Mouse (Mus musculus) kidney, postnatal 10 days (tissue): ENCODE data around the gene Stx6.
"Not testable (repeated sequence)": the region's sequence is repeated elsewhere in the genome, so short reads cannot be mapped to it uniquely, and the experiment has no call there.

ENCODE experiments used
- DNase-seq: peaks from one replicate; pipeline ENCODE4 v3.0.0; 2021; ENCODE audit warnings: mixed read lengths

Stx6 gene

GRCm38 (mm10) chr1:155169935-155170334, 11.4 kb downstream of the Stx6 start:
- DNase-seq, result no peak

DNA sequence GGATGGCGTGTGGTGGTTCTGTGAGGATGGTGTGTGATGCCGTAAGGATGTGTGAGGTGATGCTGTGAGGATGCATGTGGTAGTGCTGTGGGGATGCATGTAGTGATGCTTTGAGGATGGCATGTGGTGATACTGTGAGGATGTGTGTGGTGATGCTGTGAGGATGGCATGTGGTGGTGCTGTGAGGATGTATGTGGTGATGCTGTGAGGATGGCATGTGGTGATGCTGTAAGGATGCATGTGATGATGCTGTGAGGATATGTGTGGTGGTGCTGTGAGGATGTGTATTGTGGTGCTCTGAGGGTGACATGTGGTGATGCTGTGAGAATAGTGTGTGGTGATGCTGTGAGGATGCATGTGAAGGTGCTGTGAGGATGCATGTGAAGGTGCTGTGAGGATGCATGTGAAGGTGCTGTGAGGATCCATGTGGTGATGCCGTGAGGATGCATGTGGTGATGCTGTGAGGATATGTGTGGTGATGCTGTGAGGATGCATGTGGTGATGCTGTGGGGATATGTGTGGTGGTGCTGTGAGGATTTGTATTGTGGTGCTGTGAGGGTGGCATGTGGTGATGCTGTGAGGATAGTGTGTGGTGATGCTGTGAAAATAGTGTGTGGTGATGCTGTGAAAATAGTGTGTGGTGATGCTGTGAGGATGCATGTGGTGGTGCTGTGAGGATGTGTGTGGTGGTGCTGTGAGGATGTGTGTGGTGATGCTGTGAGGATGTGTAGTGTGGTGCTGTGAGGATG, 14.6 kb downstream of the Stx6 start:
- DNase-seq, result no peak

- not testable (repeated sequence) for DNase-seq
Measured at GRCm38 (mm10) chr1:155173644-155174016, 15.1 kb downstream of the Stx6 start.

DNA sequence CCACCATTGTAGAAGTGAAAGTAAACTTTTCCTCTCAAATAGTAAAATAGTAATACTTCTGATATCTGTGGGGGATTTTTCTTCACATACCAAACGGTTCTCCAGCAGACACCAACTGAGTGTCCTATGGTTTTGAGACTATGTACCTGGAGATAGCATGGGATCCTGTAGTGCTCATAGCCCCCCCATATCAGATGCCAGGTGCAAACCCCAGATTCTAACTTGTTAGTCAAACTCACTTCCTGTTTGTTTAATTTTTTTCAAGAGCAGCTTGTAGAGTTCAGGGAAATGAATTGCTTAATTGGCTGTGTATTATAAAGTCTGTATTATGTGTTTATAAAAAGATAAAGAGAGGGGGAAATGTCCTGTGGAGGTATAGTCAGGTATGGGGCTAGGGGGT, 15.9 kb downstream of the Stx6 start:
- no peak for DNase-seq

GRCm38 (mm10) chr1:155178192-155178924, 19.8 kb downstream of the Stx6 start:
- no peak for DNase-seq

DNA sequence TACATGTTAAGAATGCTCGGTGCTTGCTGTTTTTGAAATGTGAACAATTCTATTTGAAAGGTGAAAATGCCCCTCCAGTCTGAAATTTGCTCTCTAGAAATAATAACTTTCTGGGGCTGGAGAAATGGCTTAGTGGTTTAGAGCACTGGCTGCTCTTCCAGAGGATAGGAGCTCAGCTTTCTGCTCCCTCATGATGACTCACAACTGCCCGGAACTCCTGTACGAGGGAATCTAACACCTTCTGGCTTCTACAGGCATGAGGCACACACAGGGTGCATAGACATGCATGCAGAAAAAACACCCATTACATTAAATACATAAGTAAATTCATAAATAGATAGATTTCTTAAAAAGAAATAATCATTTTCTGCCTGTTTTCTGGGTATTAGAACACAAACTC, 25.7 kb downstream of the Stx6 start:
- no peak for DNase-seq

GRCm38 (mm10) chr1:155188656-155189055, 30.1 kb downstream of the Stx6 start:
- DNase-seq, result no peak

GRCm38 (mm10) chr1:155191219-155191618, 32.7 kb downstream of the Stx6 start:
- no peak for DNase-seq

GRCm38 (mm10) chr1:155191671-155192070, 33.2 kb downstream of the Stx6 start:
- DNase-seq, result no peak

DNA sequence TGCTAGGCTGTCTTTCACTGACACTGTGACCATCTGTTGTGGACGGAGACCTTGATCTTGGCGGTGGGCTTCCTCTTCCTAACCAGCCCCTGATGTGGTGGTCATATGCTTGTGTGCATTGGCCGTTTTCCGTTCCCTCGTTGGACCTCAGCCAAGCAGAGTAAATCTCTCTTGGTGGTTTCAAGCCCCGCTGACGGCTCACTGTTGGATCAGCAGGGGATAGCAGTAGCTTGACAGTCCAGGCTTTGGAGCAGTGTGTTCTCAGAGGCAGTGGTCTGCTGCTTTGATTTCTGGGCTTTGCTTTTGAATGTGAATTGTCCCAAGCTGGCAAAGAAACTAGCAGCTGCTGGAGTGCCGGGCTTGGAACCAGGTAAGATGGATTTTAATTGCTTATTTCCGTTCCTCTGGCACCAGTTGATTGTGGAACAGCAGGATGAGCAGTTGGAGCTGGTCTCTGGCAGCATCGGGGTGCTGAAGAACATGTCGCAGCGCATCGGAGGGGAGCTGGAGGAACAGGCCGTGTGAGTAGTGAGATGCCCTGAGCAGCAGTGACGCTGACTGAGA, 34.4 kb downstream of the Stx6 start:
- DNase-seq, result peak; percentile 60

GRCm38 (mm10) chr1:155196691-155197090, 38.2 kb downstream of the Stx6 start:
- DNase-seq, result no peak

DNA sequence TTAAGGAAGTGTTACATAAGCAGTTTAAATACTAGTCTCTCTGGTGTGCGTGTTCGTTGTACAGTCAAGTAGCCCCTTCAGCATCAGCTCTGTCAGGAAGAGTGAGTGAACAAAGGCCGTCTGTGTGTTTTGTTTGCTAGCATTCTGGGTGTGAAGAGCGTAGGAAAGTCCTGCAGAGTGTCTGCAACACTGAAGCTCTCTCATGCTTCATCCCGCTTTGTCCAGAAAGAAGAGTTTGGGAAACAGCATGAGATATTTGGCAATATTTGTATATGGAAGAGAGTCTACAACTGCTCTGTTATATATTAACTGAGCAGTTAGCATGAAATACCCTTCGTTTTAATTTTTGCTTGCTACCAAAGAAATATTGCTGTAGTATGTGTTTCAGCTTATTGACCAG, 41.0 kb downstream of the Stx6 start:
- no peak for DNase-seq

GRCm38 (mm10) chr1:155200967-155201366, 42.5 kb downstream of the Stx6 start:
- no peak for DNase-seq

DNA sequence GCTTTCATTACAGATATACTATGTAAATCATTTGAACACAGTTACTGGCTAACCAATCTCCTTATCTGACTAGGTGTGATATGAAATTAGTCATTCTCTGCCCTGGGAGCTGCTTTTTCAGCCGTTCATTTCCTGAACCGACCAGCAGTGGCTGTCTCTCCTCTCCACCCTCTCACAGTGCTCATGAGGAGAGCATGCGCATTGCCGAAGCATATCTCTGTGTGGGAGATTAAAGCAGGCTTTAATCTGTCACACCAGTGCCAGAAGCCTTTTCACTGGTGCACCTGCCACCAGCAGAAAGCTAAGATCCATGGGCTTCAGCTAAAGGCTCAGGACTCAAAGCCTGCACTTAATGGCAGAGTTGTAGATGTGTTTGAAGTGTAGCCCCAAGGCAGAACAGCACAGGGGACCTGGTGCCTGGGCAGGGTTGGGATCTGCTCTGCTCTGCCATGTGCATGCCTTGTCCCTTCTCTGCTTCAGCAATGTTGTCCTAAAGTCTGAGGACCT, 42.9 kb downstream of the Stx6 start:
- DNase-seq, result no peak

GRCm38 (mm10) chr1:155201914-155202313, 43.4 kb downstream of the Stx6 start:
- DNase-seq, result peak; percentile 67

GRCm38 (mm10) chr1:155202472-155202871, 44.0 kb downstream of the Stx6 start:
- no peak for DNase-seq

DNA sequence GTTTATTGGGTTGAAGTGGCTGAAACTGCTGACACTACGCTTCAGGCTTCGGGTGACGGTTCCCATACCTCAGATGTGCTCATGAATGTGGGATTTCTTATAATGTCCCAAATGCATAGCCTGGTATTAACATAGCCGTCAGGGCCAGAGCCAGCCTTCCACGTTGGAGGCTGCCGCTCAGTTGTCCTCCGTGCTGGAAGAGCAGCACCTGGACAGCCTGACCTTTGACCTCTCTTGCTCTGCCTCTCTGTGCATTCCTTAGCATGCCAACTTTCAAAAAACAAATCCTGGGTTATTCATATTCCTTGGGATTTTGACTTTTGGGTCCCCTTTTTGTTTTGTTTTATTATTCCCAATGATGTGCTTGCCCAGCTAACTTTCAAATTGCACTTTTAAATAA, 44.6 kb downstream of the Stx6 start:
- DNase-seq, result no peak

DNA sequence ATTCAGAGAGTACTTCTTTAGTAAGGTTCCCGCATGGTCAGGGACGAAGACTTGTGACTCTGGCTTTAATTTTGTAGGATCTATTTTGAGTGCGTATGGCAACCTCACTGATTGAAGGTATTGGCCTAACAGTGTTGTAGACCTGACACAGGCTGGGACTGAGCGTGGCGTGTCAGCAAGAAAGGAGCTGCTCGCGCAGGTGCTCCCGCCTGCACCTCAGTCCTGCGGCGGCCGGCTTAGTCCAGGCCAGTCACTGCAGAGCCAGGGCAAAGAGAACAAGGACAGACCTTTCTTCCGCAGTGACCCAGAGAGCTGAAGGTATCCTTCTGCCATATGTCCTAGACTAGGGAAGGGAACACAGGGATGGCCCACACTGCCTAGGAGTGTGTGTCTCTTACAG, 45.4 kb downstream of the Stx6 start:
- no peak for DNase-seq

- DNase-seq, result no peak
Measured at GRCm38 (mm10) chr1:155204560-155205162, 46.1 kb downstream of the Stx6 start.

DNA sequence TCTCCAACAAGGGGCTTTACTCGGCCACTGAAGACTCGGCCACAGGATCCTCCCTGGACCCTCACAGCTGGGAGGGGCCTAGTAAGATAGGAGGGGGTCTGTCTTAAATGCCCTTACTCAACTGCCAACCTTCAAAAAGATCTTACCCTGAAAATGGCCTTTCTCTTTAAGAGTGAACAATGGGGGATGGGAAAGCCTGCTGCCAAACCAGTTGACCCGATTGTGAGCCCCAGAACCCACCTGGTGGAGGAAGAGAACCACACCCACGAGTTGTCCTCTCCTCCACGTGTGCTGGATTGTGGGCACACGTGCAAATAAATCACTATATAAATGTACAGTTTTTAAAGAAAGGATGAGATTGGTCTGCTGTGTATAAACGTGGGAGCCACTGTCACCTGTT, 46.8 kb downstream of the Stx6 start:
- no peak for DNase-seq

GRCm38 (mm10) chr1:155205822-155206660, 47.5 kb downstream of the Stx6 start:
- peak; percentile 10 for DNase-seq

GRCm38 (mm10) chr1:155207859-155208258, 49.3 kb downstream of the Stx6 start:
- no peak for DNase-seq
